28 mouse cellular contexts compared by ENCODE assay signal in the genomic region with DNA sequence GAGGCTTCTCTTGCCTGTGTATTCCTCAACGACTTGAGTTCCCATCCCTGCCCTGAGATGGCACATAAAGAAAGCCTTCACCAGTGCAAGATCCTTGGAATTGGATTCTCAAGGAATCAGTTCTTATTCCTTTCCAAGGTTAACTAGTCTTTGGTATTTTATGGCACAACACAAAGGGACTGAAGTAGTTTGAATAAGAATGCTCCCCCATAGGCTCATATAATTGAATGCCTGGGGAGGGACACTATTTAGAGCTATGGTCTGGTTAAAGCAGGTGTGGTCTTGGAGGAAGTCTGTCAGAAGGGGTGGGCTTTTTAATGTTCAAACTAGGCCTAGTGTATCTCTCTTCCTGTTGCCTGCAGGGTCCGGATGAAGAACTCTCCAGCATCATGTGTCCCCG.
DNase-seq lines count a peak whose midpoint lies in the region; ATAC-seq and TF ChIP-seq lines count a peak whose summit lies in the region.
"Had no signal": no experiment of that assay in that cellular context is flagged by ENCODE, and none has a peak within 500 bp of the region (broad histone marks: within the 10 kb centered on the region; RNA-seq: fewer than 3 reads in every experiment).

No protein-coding gene starts in this region.

- peak; percentile 68 for DNase-seq in midbrain, embryonic 11.5 days (ENCODE audit: low spot score, missing footprints)
- DNase-seq in midbrain, postnatal 0 days (ENCODE audit: low spot score), result no peak
- DNase-seq in R1 (ENCODE audit: low read depth, low spot score), result peak; percentile 89
- no peak for DNase-seq in heart, adult 8-10 months (ENCODE audit: low spot score)
- DNase-seq: adrenal gland, adult 8-10 months; adrenal gland, postnatal 14 days; adrenal gland, postnatal 36 days; B cell, adult 2 months; cerebellum, adult 11 months; cerebellum, adult 18-20 months; cerebellum, adult 8-10 months; cerebellum, adult 9-11 months; cerebellum, postnatal 14 days; cerebellum, postnatal 36 days; embryo, embryonic 11 days had no signal

- no peak overlapping the region for H3K9ac ChIP-seq in midbrain, embryonic 11.5 days (ENCODE audit: low read length)
- no peak overlapping the region for H3K9ac ChIP-seq in midbrain, postnatal 0 days (replicated peaks; ENCODE audit: low read length, poor library complexity, severe bottlenecking)
- H3K9ac ChIP-seq: embryonic facial prominence, embryonic 13.5 days; embryonic facial prominence, embryonic 15.5 days; forebrain, embryonic 12.5 days had no signal

- H3K27me3 ChIP-seq in midbrain, embryonic 11.5 days (ENCODE audit: control insufficient read depth, insufficient read depth, low read length), result no peaks in the 10 kb centered on the region
- no peaks in the 10 kb centered on the region for H3K27me3 ChIP-seq in midbrain, postnatal 0 days (ENCODE audit: insufficient read depth, low read length)
- H3K27me3 ChIP-seq: CH12.LX; embryonic facial prominence, embryonic 13.5 days; embryonic facial prominence, embryonic 15.5 days; forebrain, embryonic 12.5 days; Patski had no signal

- no peaks in the 10 kb centered on the region for H3K4me1 ChIP-seq in midbrain, embryonic 11.5 days (ENCODE audit: control insufficient read depth, insufficient read depth, low read length)
- no peaks in the 10 kb centered on the region for H3K4me1 ChIP-seq in midbrain, postnatal 0 days (ENCODE audit: insufficient read depth, low read length)
- H3K4me1 ChIP-seq: embryonic facial prominence, embryonic 13.5 days; embryonic facial prominence, embryonic 15.5 days; forebrain, embryonic 10.5 days; forebrain, embryonic 12.5 days had no signal

- WGBS in midbrain, embryonic 11.5 days, result 73% methylated on average over 3 of the region's 3 CpGs
- 72% methylated on average over 3 of the region's 3 CpGs for WGBS in midbrain, postnatal 0 days

- no peak overlapping the region for H3K4me3 ChIP-seq in midbrain, embryonic 11.5 days (ENCODE audit: low read depth, low read length)
- H3K4me3 ChIP-seq in midbrain, postnatal 0 days (ENCODE audit: low read depth, low read length), result no peak overlapping the region
- H3K4me3 ChIP-seq: embryonic facial prominence, embryonic 13.5 days; embryonic facial prominence, embryonic 15.5 days; erythroblast, embryonic 14.5 days; forebrain, embryonic 10.5 days; forebrain, embryonic 12.5 days had no signal

- H3K4me2 ChIP-seq in midbrain, embryonic 11.5 days, result no peak overlapping the region
- no peak overlapping the region for H3K4me2 ChIP-seq in midbrain, postnatal 0 days (ENCODE audit: low read depth, low read length, poor library complexity, severe bottlenecking)
- H3K4me2 ChIP-seq: embryonic facial prominence, embryonic 13.5 days; embryonic facial prominence, embryonic 15.5 days; forebrain, embryonic 12.5 days had no signal

- no peaks in the 10 kb centered on the region for H3K9me3 ChIP-seq in midbrain, embryonic 11.5 days (ENCODE audit: control insufficient read depth, low read length)
- no peaks in the 10 kb centered on the region for H3K9me3 ChIP-seq in midbrain, postnatal 0 days (ENCODE audit: low read length)
- H3K9me3 ChIP-seq: embryonic facial prominence, embryonic 13.5 days; embryonic facial prominence, embryonic 15.5 days; forebrain, embryonic 10.5 days; forebrain, embryonic 12.5 days; G1E had no signal

- no peak for ATAC-seq in midbrain, embryonic 11.5 days (ENCODE audit: low FRiP score)
- ATAC-seq in midbrain, postnatal 0 days (ENCODE audit: low FRiP score), result no peak
- no peak for ATAC-seq in cerebellum, adult (ENCODE audit: insufficient number of reproducible peaks, low FRiP score, low TSS enrichment)
- ATAC-seq: activated CD4-positive, CD25-positive, alpha-beta regulatory T cell, adult 4 months; CD4-positive, CD25-positive, alpha-beta regulatory T cell, adult 4 months; forebrain, embryonic 14.5 days; forebrain, embryonic 16.5 days; Patski had no signal

- no peak for TF ChIP-seq CTCF in midbrain, postnatal 0 days (IDR thresholded peaks at IDR 0.05)

- no peak overlapping the region for H3K27ac ChIP-seq in midbrain, embryonic 11.5 days (ENCODE audit: low read depth, low read length)
- H3K27ac ChIP-seq in midbrain, postnatal 0 days (ENCODE audit: low read depth, low read length), result no peak overlapping the region
- H3K27ac ChIP-seq: embryonic facial prominence, embryonic 13.5 days; embryonic facial prominence, embryonic 15.5 days; forebrain, embryonic 10.5 days; forebrain, embryonic 12.5 days had no signal

- H3K36me3 ChIP-seq in midbrain, embryonic 11.5 days (ENCODE audit: control insufficient read depth, insufficient read depth, low read length), result no peaks in the 10 kb centered on the region
- H3K36me3 ChIP-seq in midbrain, postnatal 0 days (ENCODE audit: insufficient read depth, low read length), result no peaks in the 10 kb centered on the region
- H3K36me3 ChIP-seq: embryonic facial prominence, embryonic 13.5 days; embryonic facial prominence, embryonic 15.5 days; forebrain, embryonic 10.5 days; forebrain, embryonic 12.5 days; G1E had no signal

Comparison
In these comparisons a context has a peak if more than half of its experiments do, and no peak if none do; other contexts are left out.
1. DNase-seq: peak in midbrain, embryonic 11.5 days (single experiment) and R1 (single experiment); none in midbrain, postnatal 0 days (single experiment) and heart, adult 8-10 months (single experiment).